Mouse (Mus musculus): Measurements from ENCODE around the gene Kif26b. TPM values are rescaled to one million over a fixed set of nuclear protein-coding genes. Genes with fewer than 3 reads are reported as not detected.

The Kif26b gene
- total and polyA plus RNA-seq, 2 experiments from 2014 or later: 3.4 to 33.7 TPM

GRCm38 (mm10) chr1:178894081-178894401 lies 365.1 kb downstream of the Kif26b start:
- Histone ChIP-seq H3K9ac (no peak overlapping the region), H3K36me3 (ENCODE audit: insufficient read depth) (no peaks in the 10 kb centered on the region), H3K4me1 (ENCODE audit: insufficient read depth) (no peaks in the 10 kb centered on the region), H3K4me3 (ENCODE audit: low read depth, low read length) (no peak overlapping the region), H3K27me3 (ENCODE audit: insufficient read depth, low read length) (no peaks in the 10 kb centered on the region), H3K27ac (ENCODE audit: low read depth, low read length) (no peak overlapping the region), H3K4me2 (ENCODE audit: low read depth) (no peak overlapping the region), H3K9me3 (ENCODE audit: low read length) (no peaks in the 10 kb centered on the region)
- no peak for TF ChIP-seq CTCF (IDR thresholded peaks at IDR 0.05; ENCODE audit: low read depth)
- 70% methylated on average over 3 of the region's 3 CpGs for WGBS
- DNase-seq: no peak
- ATAC-seq: no peak

- Histone ChIP-seq H3K4me3 (ENCODE audit: low read depth, low read length) (no peak overlapping the region), H3K4me1 (ENCODE audit: insufficient read depth) (no peaks in the 10 kb centered on the region), H3K27me3 (ENCODE audit: insufficient read depth, low read length) (no peaks in the 10 kb centered on the region), H3K4me2 (ENCODE audit: low read depth) (no peak overlapping the region), H3K9me3 (ENCODE audit: low read length) (no peaks in the 10 kb centered on the region), H3K27ac (ENCODE audit: low read depth, low read length) (no peak overlapping the region), H3K36me3 (ENCODE audit: insufficient read depth) (no peaks in the 10 kb centered on the region), H3K9ac (no peak overlapping the region)
- DNase-seq (no peak), ATAC-seq (no peak)
- TF ChIP-seq CTCF (IDR thresholded peaks at IDR 0.05; ENCODE audit: low read depth): no peak
- 98% methylated on average over 4 of the region's 4 CpGs for WGBS
Observed at GRCm38 (mm10) chr1:178895674-178896073, 366.7 kb downstream of the Kif26b start.

- 61% methylated on average over 14 of the region's 14 CpGs for WGBS
- Histone ChIP-seq H3K4me3 (ENCODE audit: low read depth, low read length) (no peak overlapping the region), H3K9ac (no peak overlapping the region), H3K4me2 (ENCODE audit: low read depth) (no peak overlapping the region), H3K4me1 (ENCODE audit: insufficient read depth) (0 out of 2 replicates have a peak, but pooled peaks cover 4% of the 10 kb centered on the region), H3K9me3 (ENCODE audit: low read length) (no peaks in the 10 kb centered on the region), H3K36me3 (ENCODE audit: insufficient read depth) (peaks cover 8% of the 10 kb centered on the region; the same call in 1 of the 2 replicates), H3K27ac (ENCODE audit: low read depth, low read length) (no peak overlapping the region), H3K27me3 (ENCODE audit: insufficient read depth, low read length) (no peaks in the 10 kb centered on the region)
- DNase-seq (no peak), ATAC-seq (no peak)
- no peak for TF ChIP-seq CTCF (IDR thresholded peaks at IDR 0.05; ENCODE audit: low read depth)
Observed at GRCm38 (mm10) chr1:178910951-178911350, 382.0 kb downstream of the Kif26b start.

- 23% methylated on average over 6 of the region's 6 CpGs for WGBS
- no peak for DNase-seq
- Histone ChIP-seq H3K27me3 (ENCODE audit: insufficient read depth, low read length) (no peaks in the 10 kb centered on the region), H3K9me3 (ENCODE audit: low read length) (no peaks in the 10 kb centered on the region), H3K4me2 (ENCODE audit: low read depth) (no peak overlapping the region), H3K4me1 (ENCODE audit: insufficient read depth) (0 out of 2 replicates have a peak, but pooled peaks cover 4% of the 10 kb centered on the region), H3K4me3 (ENCODE audit: low read depth, low read length) (no peak overlapping the region), H3K36me3 (ENCODE audit: insufficient read depth) (peaks cover 19% of the 10 kb centered on the region; the same call in 1 of the 2 replicates), H3K9ac (no peak overlapping the region), H3K27ac (ENCODE audit: low read depth, low read length) (no peak overlapping the region)
- TF ChIP-seq CTCF (IDR thresholded peaks at IDR 0.05; ENCODE audit: low read depth): no peak
- no peak for ATAC-seq
Observed at GRCm38 (mm10) chr1:178912936-178913716, 384.2 kb downstream of the Kif26b start.

GRCm38 (mm10) chr1:178915056-178915455 lies 386.1 kb downstream of the Kif26b start:
- H3K4me2 ChIP-seq (ENCODE audit: low read depth): no peak overlapping the region
- 59% methylated on average over 12 of the region's 12 CpGs for WGBS
- H3K27ac ChIP-seq (ENCODE audit: low read depth, low read length): no peak overlapping the region
- no peak for TF ChIP-seq CTCF (IDR thresholded peaks at IDR 0.05; ENCODE audit: low read depth)
- no peak for DNase-seq
- H3K9me3 ChIP-seq (ENCODE audit: low read length): no peaks in the 10 kb centered on the region
- 0 out of 2 replicates have a peak, but pooled peaks cover 4% of the 10 kb centered on the region for H3K4me1 ChIP-seq (ENCODE audit: insufficient read depth)
- ATAC-seq: no peak
- H3K27me3 ChIP-seq (ENCODE audit: insufficient read depth, low read length): no peaks in the 10 kb centered on the region
- no peak overlapping the region for H3K4me3 ChIP-seq (ENCODE audit: low read depth, low read length)
- peaks cover 19% of the 10 kb centered on the region; the same call in 1 of the 2 replicates for H3K36me3 ChIP-seq (ENCODE audit: insufficient read depth)
- no peak overlapping the region for H3K9ac ChIP-seq

- H3K9ac ChIP-seq: no peak overlapping the region
- TF ChIP-seq CTCF (IDR thresholded peaks at IDR 0.05; ENCODE audit: low read depth): no peak
- H3K27me3 ChIP-seq (ENCODE audit: insufficient read depth, low read length): no peaks in the 10 kb centered on the region
- DNase-seq (no peak), ATAC-seq (no peak)
- 49% methylated on average over 31 of the region's 31 CpGs for WGBS
- no peak overlapping the region for H3K4me3 ChIP-seq (ENCODE audit: low read depth, low read length)
- no peaks in the 10 kb centered on the region for H3K9me3 ChIP-seq (ENCODE audit: low read length)
- H3K27ac ChIP-seq (ENCODE audit: low read depth, low read length): no peak overlapping the region
- H3K36me3 ChIP-seq (ENCODE audit: insufficient read depth): peaks cover 19% of the 10 kb centered on the region; the same call in 1 of the 2 replicates
- 0 out of 2 replicates have a peak, but pooled peaks cover 4% of the 10 kb centered on the region for H3K4me1 ChIP-seq (ENCODE audit: insufficient read depth)
- peak overlapping the region; percentile 19; the same call in 1 of the 2 replicates for H3K4me2 ChIP-seq (ENCODE audit: low read depth)
Observed at GRCm38 (mm10) chr1:178917194-178917902, 388.4 kb downstream of the Kif26b start.
